Mouse (Mus musculus): ENCODE results near the gene Skida1. TPM values are rescaled to one million over a fixed set of nuclear protein-coding genes. Genes with fewer than 3 reads are reported as not detected.

Skida1 gene
- total RNA-seq, 2 experiments from 2014 or later, result 0.32 to 0.54 TPM

- no peak for DNase-seq
Observed at GRCm38 (mm10) chr2:18055016-18055928, 6.4 kb upstream of the Skida1 start, which contains the start of gene Mllt10. TSS of gene Mllt10 (plus strand) at chr2:18055237.

GRCm38 (mm10) chr2:18053951-18054530 lies 5.2 kb upstream of the Skida1 start:
- peak; percentile 19 for DNase-seq

GRCm38 (mm10) chr2:18053243-18053950 lies 4.5 kb upstream of the Skida1 start:
- no peak for DNase-seq

GRCm38 (mm10) chr2:18052581-18052980 lies 3.7 kb upstream of the Skida1 start:
- no peak for DNase-seq

- no peak for DNase-seq
Observed at GRCm38 (mm10) chr2:18051831-18052170, 3.0 kb upstream of the Skida1 start.

- DNase-seq, result no peak
Observed at GRCm38 (mm10) chr2:18051026-18051830, 2.4 kb upstream of the Skida1 start.

- no peak for DNase-seq
Observed at GRCm38 (mm10) chr2:18050541-18050985, 1.7 kb upstream of the Skida1 start.

- DNase-seq, result no peak
Observed at GRCm38 (mm10) chr2:18050018-18050417, 1.2 kb upstream of the Skida1 start.

GRCm38 (mm10) chr2:18049279-18049821 lies 499 bp upstream of the Skida1 start:
- DNase-seq, result no peak

GRCm38 (mm10) chr2:18047646-18048452 lies 1.0 kb downstream of the Skida1 start:
- DNase-seq, result peak; percentile 80

GRCm38 (mm10) chr2:18046758-18047645 lies 1.8 kb downstream of the Skida1 start:
- peak; percentile 77 for DNase-seq

GRCm38 (mm10) chr2:18046186-18046585 lies 2.7 kb downstream of the Skida1 start:
- DNase-seq, result no peak

- no peak for DNase-seq
Observed at GRCm38 (mm10) chr2:18045781-18046181, 3.1 kb downstream of the Skida1 start.

- no peak for DNase-seq
Observed at GRCm38 (mm10) chr2:18045143-18045780, 3.6 kb downstream of the Skida1 start.

GRCm38 (mm10) chr2:18041199-18041885 lies 7.5 kb downstream of the Skida1 start:
- no peak for DNase-seq

- no peak for DNase-seq
Observed at GRCm38 (mm10) chr2:18040347-18041160, 8.3 kb downstream of the Skida1 start.

GRCm38 (mm10) chr2:18039566-18040290 lies 9.1 kb downstream of the Skida1 start:
- no peak for DNase-seq

All from gastrocnemius, postnatal 25 days (tissue).